Mouse (Mus musculus): ENCODE data around the gene Vmn2r20. TPM values are rescaled to one million over a fixed set of nuclear protein-coding genes. Genes with fewer than 3 reads are reported as not detected.

The Vmn2r20 gene
- not detected for polyA plus RNA-seq (2014; fragmentation: Illumina TruSeq; extraction: RNeasy Lipid Tissue Mini Kit (QIAGEN cat#74804); ENCODE audit: low replicate concordance)

GRCm38 (mm10) chr6:123418016-123418415, at the start of gene Vmn2r20:
Gene Vmn2r20 (minus strand): TSS chr6:123418116.

Other genes starting within 250 kb of the Vmn2r20 start
- 3.4 TPM for gene Clec4b2, start 245.2 kb downstream of the Vmn2r20 start, polyA plus RNA-seq (2014; fragmentation: Illumina TruSeq; extraction: RNeasy Lipid Tissue Mini Kit (QIAGEN cat#74804); ENCODE audit: low replicate concordance)
- 29.2 TPM for gene Clec4n, start 188.3 kb downstream of the Vmn2r20 start, polyA plus RNA-seq (2014; fragmentation: Illumina TruSeq; extraction: RNeasy Lipid Tissue Mini Kit (QIAGEN cat#74804); ENCODE audit: low replicate concordance)
- gene Clec4d, start 156.0 kb downstream of the Vmn2r20 start, polyA plus RNA-seq (2014; fragmentation: Illumina TruSeq; extraction: RNeasy Lipid Tissue Mini Kit (QIAGEN cat#74804); ENCODE audit: low replicate concordance) = not detected
- gene Clec4e, start 128.2 kb downstream of the Vmn2r20 start, polyA plus RNA-seq (2014; fragmentation: Illumina TruSeq; extraction: RNeasy Lipid Tissue Mini Kit (QIAGEN cat#74804); ENCODE audit: low replicate concordance) = not detected
- not detected for gene Vmn2r19, start 109.8 kb downstream of the Vmn2r20 start, polyA plus RNA-seq (2014; fragmentation: Illumina TruSeq; extraction: RNeasy Lipid Tissue Mini Kit (QIAGEN cat#74804); ENCODE audit: low replicate concordance)
- not detected for gene Vmn2r21, start 115.3 kb upstream of the Vmn2r20 start, polyA plus RNA-seq (2014; fragmentation: Illumina TruSeq; extraction: RNeasy Lipid Tissue Mini Kit (QIAGEN cat#74804); ENCODE audit: low replicate concordance)
- not detected for gene Vmn2r22, start 232.6 kb upstream of the Vmn2r20 start, polyA plus RNA-seq (2014; fragmentation: Illumina TruSeq; extraction: RNeasy Lipid Tissue Mini Kit (QIAGEN cat#74804); ENCODE audit: low replicate concordance)

Measured in small intestine, adult 10 weeks (tissue).